Mouse (Mus musculus) midbrain, embryonic 12.5 days (tissue): ENCODE measurements around the gene Ppp1r14a. TPM values are rescaled to one million over a fixed set of nuclear protein-coding genes. Genes with fewer than 3 reads are reported as not detected.

ENCODE experiments used
- ATAC-seq: fragments of 200-750 bp; cut with Nextera tagmentation; 2 replicates; pipeline ENCODE4 v1.8.0; 2017; ENCODE audit warnings: low read depth, moderate TSS enrichment, moderate library complexity; ENCODE audit not compliant: low FRiP score
- H3K27ac ChIP-seq: fragments of 300-500 bp; sonication (generic); replicated peaks from 2 replicates; pipeline ENCODE4 v1.5.1; 2016; ENCODE audit warnings: mild to moderate bottlenecking
- H3K27me3 ChIP-seq: fragments of 300-500 bp; sonication (generic); 2 replicates; pipeline ENCODE4 v1.6.1; 2016; ENCODE audit warnings: mild to moderate bottlenecking
- H3K36me3 ChIP-seq: fragments of 300-500 bp; sonication (generic); 2 replicates; pipeline ENCODE4 v1.6.1; 2016
- H3K4me1 ChIP-seq: fragments of 300-500 bp; sonication (generic); 2 replicates; pipeline ENCODE4 v1.6.1; 2016
- H3K4me2 ChIP-seq: fragments of 300-500 bp; sonication (generic); replicated peaks from 2 replicates; pipeline ENCODE4 v1.6.1; 2016; ENCODE audit warnings: mild to moderate bottlenecking, moderate library complexity
- H3K4me3 ChIP-seq: fragments of 300-500 bp; sonication (generic); 2 replicates; pipeline ENCODE4 v1.5.1; 2016; ENCODE audit warnings: mild to moderate bottlenecking
- H3K9ac ChIP-seq: fragments of 300-500 bp; sonication (generic); replicated peaks from 2 replicates; pipeline ENCODE4 v1.6.1; 2016; ENCODE audit warnings: mild to moderate bottlenecking, moderate library complexity
- H3K9me3 ChIP-seq: fragments of 300-500 bp; sonication (generic); 2 replicates; pipeline ENCODE4 v1.6.1; 2016; ENCODE audit warnings: mild to moderate bottlenecking
- WGBS: fragments of 180-500 bp; shearing (Covaris S2); methylation state at CpG from one replicate; pipeline ENCODE4 v1.1.7; 2016; 5-methylcytosine and 5-hydroxymethylcytosine counted together
- polyA plus RNA-seq: library from polyadenylated mRNA; unstranded; fragments of >200 nt; fragmentation: Nextera tagmentation; extraction: Ambion mirVana; gene quantifications from 2 replicates; pipeline ENCODE4 v1.2.1, GENCODE M21; 2016

The Ppp1r14a gene
- polyA plus RNA-seq, 1 experiment from 2014 or later, result 19.2 TPM

- peak overlapping the region; percentile 70 for H3K4me3 ChIP-seq
- H3K27ac ChIP-seq, result peak overlapping the region; percentile 91
- H3K9ac ChIP-seq, result peak overlapping the region; percentile 82; the same call in 1 of the 2 replicates
Observed at GRCm38 (mm10) chr7:29306619-29307018, 17.5 kb downstream of the Ppp1r14a start.

DNA sequence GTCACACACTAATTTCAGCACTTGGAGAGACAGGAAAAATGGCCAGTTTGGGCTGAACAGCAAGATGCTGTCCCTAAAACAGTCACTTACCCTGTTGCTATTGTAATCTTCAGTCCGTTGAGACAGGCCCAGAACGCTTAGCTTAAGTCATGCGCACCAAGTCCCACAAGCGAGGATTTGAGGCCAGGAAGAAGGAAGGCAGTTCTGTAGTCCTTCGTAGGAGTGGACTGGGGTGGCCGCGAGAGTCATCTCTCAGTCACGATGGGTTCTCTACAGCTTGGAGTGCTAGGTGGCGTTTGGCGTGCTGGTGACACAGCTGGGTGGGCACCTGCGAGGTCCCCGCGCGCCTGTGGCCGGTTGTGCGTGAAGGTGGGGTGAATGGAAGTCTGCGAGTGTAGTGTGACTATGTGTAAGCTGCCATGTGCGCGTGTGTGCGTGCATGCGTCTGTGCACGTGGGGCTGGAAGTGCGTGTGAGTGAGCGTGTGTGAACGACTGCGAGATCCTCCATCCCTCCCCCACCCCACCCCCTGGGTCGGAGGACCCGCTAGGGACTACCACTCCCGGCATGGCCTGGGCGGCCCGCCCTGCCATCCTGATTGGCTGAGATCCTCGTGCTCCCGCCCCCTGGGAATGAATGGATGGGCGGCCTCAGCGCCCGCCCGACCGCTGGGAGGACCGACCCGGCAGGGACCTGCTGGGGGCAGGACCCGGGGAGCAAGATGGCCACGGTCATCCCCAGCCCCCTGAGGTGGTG, 18.4 kb downstream of the Ppp1r14a start:
- peaks cover 10% of the 10 kb centered on the region; the same call in 1 of the 2 replicates for H3K27me3 ChIP-seq
- peak overlapping the region; percentile 70 for H3K4me3 ChIP-seq
- H3K9me3 ChIP-seq, result no peaks in the 10 kb centered on the region
- peak; percentile 65 for ATAC-seq
- H3K36me3 ChIP-seq, result peaks cover 18% of the 10 kb centered on the region
- H3K27ac ChIP-seq, result peak overlapping the region; percentile 72
- H3K4me1 ChIP-seq, result peaks cover 62% of the 10 kb centered on the region
- H3K4me2 ChIP-seq, result peak overlapping the region; percentile 79
- WGBS, result under 1% methylated on average over 42 of the region's 42 CpGs
- peak overlapping the region; percentile 77 for H3K9ac ChIP-seq

More at GRCm38 (mm10) chr7:29306619-29307018, 17.5 kb downstream of the Ppp1r14a start:
- Histone ChIP-seq H3K36me3 (peaks cover 9% of the 10 kb centered on the region), H3K4me1 (peaks cover 60% of the 10 kb centered on the region), H3K27me3 (peaks cover 10% of the 10 kb centered on the region; the same call in 1 of the 2 replicates), H3K4me2 (peak overlapping the region; percentile 79), H3K9me3 (no peaks in the 10 kb centered on the region)
- ATAC-seq, result 0 out of 2 replicates have a peak, but pooled peaks have one; percentile 4
- 10% methylated on average over 7 of the region's 7 CpGs for WGBS

DNA sequence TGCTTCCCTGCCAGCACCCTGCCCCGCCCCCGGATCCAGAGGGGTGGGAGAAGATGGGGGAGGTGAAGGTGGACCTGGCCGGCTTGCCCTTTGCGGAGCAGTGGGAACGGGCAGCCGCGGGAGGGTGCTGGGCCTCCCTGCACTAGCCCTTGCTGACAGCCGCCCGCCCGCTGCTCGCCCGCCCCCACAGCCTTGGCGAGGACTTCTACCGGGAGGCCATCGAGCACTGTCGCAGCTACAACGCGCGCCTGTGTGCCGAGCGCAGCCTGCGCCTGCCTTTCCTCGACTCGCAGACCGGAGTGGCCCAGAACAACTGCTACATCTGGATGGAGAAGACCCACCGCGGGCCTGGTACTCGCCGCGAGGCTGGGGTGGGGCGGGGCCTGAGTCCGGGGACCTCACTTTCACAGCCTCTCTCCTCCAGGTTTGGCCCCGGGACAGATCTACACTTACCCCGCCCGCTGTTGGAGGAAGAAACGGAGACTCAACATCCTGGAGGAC, 20.2 kb downstream of the Ppp1r14a start:
- no peak for ATAC-seq
- peaks cover 78% of the 10 kb centered on the region for H3K4me1 ChIP-seq
- H3K4me2 ChIP-seq, result peak overlapping the region; percentile 79
- under 1% methylated on average over 35 of the region's 36 CpGs for WGBS
- H3K4me3 ChIP-seq, result peak overlapping the region; percentile 70
- peaks cover 10% of the 10 kb centered on the region; the same call in 1 of the 2 replicates for H3K27me3 ChIP-seq
- peaks cover 29% of the 10 kb centered on the region for H3K36me3 ChIP-seq
- H3K9me3 ChIP-seq, result no peaks in the 10 kb centered on the region
- peak overlapping the region; percentile 77 for H3K9ac ChIP-seq
- H3K27ac ChIP-seq, result peak overlapping the region; percentile 72

DNA sequence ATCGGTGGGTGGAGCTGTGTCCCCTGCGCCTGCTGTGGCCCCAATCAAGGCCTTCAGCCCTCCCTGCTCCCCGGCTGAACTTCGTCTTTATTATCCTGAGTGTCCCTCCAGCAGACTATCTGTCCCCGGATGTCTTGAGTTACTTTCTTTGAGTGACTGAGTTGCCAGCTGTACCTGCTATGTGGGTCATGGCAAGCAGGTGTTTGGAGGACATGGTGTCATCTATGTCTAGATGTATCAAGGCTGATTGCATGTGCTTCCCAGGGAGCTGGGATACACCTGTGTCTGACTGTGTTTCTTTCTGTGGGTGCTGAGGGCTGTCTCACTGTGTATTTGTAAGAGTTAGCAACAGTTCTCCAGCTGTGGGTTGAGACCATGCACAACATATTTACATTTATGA, 20.6 kb downstream of the Ppp1r14a start:
- peaks cover 10% of the 10 kb centered on the region; the same call in 1 of the 2 replicates for H3K27me3 ChIP-seq
- H3K4me1 ChIP-seq, result peaks cover 78% of the 10 kb centered on the region
- ATAC-seq, result no peak
- 0 out of 2 replicates have a peak overlapping the region, but pooled peaks have one; percentile 72 for H3K27ac ChIP-seq
- H3K4me3 ChIP-seq, result peak overlapping the region; percentile 70
- H3K4me2 ChIP-seq, result peak overlapping the region; percentile 79
- H3K9ac ChIP-seq, result peak overlapping the region; percentile 77
- peaks cover 33% of the 10 kb centered on the region for H3K36me3 ChIP-seq
- no peaks in the 10 kb centered on the region for H3K9me3 ChIP-seq
- 8% methylated on average over 5 of the region's 5 CpGs for WGBS

- 0 out of 2 replicates have a peak overlapping the region, but pooled peaks have one; percentile 22 for H3K27ac ChIP-seq
- H3K4me1 ChIP-seq, result peaks cover 83% of the 10 kb centered on the region
- H3K4me3 ChIP-seq, result no peak overlapping the region
- H3K9ac ChIP-seq, result peak overlapping the region; percentile 24; the same call in 1 of the 2 replicates
- 21% methylated on average over 8 of the region's 9 CpGs for WGBS
- ATAC-seq, result no peak
- H3K36me3 ChIP-seq, result peaks cover 39% of the 10 kb centered on the region
- no peaks in the 10 kb centered on the region for H3K9me3 ChIP-seq
- H3K4me2 ChIP-seq, result peak overlapping the region; percentile 24
- peaks cover 10% of the 10 kb centered on the region; the same call in 1 of the 2 replicates for H3K27me3 ChIP-seq
Observed at GRCm38 (mm10) chr7:29313051-29313450, 23.9 kb downstream of the Ppp1r14a start.

- peaks cover 10% of the 10 kb centered on the region; the same call in 1 of the 2 replicates for H3K27me3 ChIP-seq
- ATAC-seq, result no peak
- H3K4me2 ChIP-seq, result peak overlapping the region; percentile 24; the same call in 1 of the 2 replicates
- peak overlapping the region; percentile 24 for H3K9ac ChIP-seq
- peaks cover 83% of the 10 kb centered on the region for H3K4me1 ChIP-seq
- no peaks in the 10 kb centered on the region for H3K9me3 ChIP-seq
- H3K27ac ChIP-seq, result peak overlapping the region; percentile 98; the same call in 1 of the 2 replicates
- 54% methylated on average over 9 of the region's 9 CpGs for WGBS
- 0 out of 2 replicates have a peak overlapping the region, but pooled peaks have one; percentile 5 for H3K4me3 ChIP-seq
- H3K36me3 ChIP-seq, result peaks cover 39% of the 10 kb centered on the region
Observed at GRCm38 (mm10) chr7:29313572-29314261, 24.6 kb downstream of the Ppp1r14a start.

DNA sequence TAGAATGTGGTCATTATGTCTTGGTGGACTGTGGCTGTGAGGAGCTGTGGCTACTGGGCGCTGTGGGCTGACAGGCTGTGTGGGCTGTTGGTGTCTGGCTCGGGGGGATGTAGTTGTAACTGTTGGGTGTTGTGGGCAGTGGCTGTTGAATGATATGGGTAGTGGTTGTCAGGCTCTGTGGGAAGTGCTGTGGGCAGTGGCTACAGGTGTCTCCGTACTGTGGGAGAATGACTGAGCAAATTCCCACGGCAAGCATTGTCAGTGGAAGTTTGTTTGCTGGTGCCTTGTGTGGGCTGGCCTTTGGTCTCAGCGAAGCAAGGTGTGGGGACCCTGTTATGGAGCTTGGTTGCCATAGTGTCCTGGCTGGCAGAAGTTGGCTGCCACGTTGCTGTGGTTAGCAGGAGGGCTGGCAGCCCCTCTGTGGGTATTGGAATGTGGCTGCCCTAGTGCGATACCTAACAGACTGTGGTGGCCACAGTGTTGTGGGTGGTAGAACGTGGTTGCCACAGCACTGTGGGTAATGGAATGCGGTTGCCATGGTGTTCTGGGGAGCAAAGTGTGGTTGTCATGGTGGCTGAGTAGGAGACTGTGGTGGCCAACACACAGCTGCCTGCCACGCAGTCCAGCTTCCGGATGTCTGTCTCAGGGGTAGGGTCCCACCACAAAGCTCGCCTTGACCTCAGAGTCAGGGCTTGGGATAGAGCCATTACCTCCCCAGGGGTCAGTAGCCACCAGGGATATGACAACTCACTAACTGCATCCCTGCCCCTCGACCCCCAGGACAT, 25.9 kb downstream of the Ppp1r14a start:
- 0 out of 2 replicates have a peak, but pooled peaks have one; percentile 4 for ATAC-seq
- H3K27me3 ChIP-seq, result 0 out of 2 replicates have a peak, but pooled peaks cover 10% of the 10 kb centered on the region
- H3K36me3 ChIP-seq, result peaks cover 39% of the 10 kb centered on the region
- 0 out of 2 replicates have a peak overlapping the region, but pooled peaks have one; percentile 7 for H3K4me3 ChIP-seq
- 0 out of 2 replicates have a peak overlapping the region, but pooled peaks have one; percentile 15 for H3K9ac ChIP-seq
- H3K4me2 ChIP-seq, result peak overlapping the region; percentile 14
- whole genome bisulfite sequencing, result 43% methylated on average over 13 of the region's 13 CpGs
- peaks cover 84% of the 10 kb centered on the region for H3K4me1 ChIP-seq
- no peaks in the 10 kb centered on the region for H3K9me3 ChIP-seq
- peak overlapping the region; percentile 98 for H3K27ac ChIP-seq

- H3K4me2 ChIP-seq, result peak overlapping the region; percentile 19; the same call in 1 of the 2 replicates
- peak overlapping the region; percentile 24; the same call in 1 of the 2 replicates for H3K9ac ChIP-seq
- ATAC-seq, result no peak
- WGBS, result 60% methylated on average over 17 of the region's 17 CpGs
- peaks cover 33% of the 10 kb centered on the region for H3K36me3 ChIP-seq
- no peak overlapping the region for H3K4me3 ChIP-seq
- peaks cover 85% of the 10 kb centered on the region for H3K4me1 ChIP-seq
- H3K27me3 ChIP-seq, result no peaks in the 10 kb centered on the region
- peak overlapping the region; percentile 98 for H3K27ac ChIP-seq
- no peaks in the 10 kb centered on the region for H3K9me3 ChIP-seq
Observed at GRCm38 (mm10) chr7:29316137-29316734, 27.1 kb downstream of the Ppp1r14a start.

DNA sequence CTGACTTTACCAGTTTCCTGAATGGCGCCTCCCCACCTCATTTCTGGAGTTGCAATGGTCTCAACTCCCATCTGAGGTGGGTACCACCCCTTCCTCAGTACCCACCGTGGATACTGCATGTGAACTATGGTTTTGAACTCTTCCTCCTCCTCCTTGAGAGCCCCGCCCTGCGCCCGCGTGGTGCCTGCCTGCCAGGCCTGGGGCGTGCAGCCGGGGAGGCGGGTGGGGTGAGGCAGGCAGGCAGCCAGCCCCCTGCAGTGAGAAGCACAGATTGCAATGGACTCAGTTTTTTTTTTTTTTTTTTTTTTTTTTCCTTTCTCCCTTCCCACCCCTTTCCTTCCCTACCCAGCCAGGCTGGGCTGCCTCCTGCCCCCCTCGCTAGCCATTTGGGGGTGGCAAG, 27.9 kb downstream of the Ppp1r14a start:
- peak; percentile 31 for ATAC-seq
- WGBS, result 2% methylated on average over 10 of the region's 10 CpGs
- H3K27ac ChIP-seq, result peak overlapping the region; percentile 98
- H3K4me1 ChIP-seq, result peaks cover 89% of the 10 kb centered on the region
- peak overlapping the region; percentile 52 for H3K4me2 ChIP-seq
- no peaks in the 10 kb centered on the region for H3K9me3 ChIP-seq
- peaks cover 26% of the 10 kb centered on the region for H3K36me3 ChIP-seq
- peak overlapping the region; percentile 21; the same call in 1 of the 2 replicates for H3K4me3 ChIP-seq
- H3K9ac ChIP-seq, result peak overlapping the region; percentile 55; the same call in 1 of the 2 replicates
- no peaks in the 10 kb centered on the region for H3K27me3 ChIP-seq

GRCm38 (mm10) chr7:29317558-29317957, 28.4 kb downstream of the Ppp1r14a start:
- no peaks in the 10 kb centered on the region for H3K9me3 ChIP-seq
- H3K4me3 ChIP-seq, result peak overlapping the region; percentile 21; the same call in 1 of the 2 replicates
- WGBS, result 0% methylated on average over 2 of the region's 2 CpGs
- peaks cover 21% of the 10 kb centered on the region; the same call in 1 of the 2 replicates for H3K36me3 ChIP-seq
- peak; percentile 79 for ATAC-seq
- H3K4me1 ChIP-seq, result peaks cover 89% of the 10 kb centered on the region
- H3K9ac ChIP-seq, result peak overlapping the region; percentile 55
- no peaks in the 10 kb centered on the region for H3K27me3 ChIP-seq
- peak overlapping the region; percentile 52 for H3K4me2 ChIP-seq
- peak overlapping the region; percentile 98 for H3K27ac ChIP-seq
